Mouse (Mus musculus) kidney, adult 8-10 months (tissue): Measurements from ENCODE around the gene Lrrc56.
A peak's percentile ranks its signal among the peaks of the same experiment; 100 is the strongest.

Experiments used
- DNase-seq, 2 experiments: peaks; one replicate each; pipeline ENCODE4 v3.0.0; 2022

The Lrrc56 gene

DNA sequence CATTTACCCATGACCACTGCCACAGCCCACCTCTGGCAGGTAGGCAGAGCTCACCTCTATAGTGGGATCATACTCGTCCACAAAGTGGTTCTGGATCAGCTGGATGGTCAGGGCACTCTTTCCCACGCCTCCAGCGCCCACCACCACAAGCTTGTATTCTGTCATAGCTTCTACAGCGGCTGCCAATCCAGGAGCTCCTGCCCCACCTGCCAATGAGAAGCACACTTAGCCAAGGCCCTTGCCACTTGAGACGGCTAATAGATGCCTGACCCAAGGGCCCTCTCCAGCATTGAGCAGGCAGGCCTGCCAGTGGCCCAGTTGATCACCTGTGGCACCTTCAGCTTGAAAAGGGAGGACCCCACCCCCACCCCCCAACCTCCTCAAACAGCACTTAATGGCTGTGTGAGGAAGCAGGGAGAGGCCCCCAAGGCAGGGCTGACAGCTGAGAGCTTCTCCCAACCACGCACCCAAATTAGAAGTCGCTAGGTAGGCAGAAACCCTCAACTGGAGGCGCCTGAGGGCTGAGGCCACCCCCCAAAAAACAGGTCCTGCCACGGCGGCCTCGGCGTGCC, 1.1 kb upstream of the Lrrc56 start:
- DNase-seq, result no peak

DNA sequence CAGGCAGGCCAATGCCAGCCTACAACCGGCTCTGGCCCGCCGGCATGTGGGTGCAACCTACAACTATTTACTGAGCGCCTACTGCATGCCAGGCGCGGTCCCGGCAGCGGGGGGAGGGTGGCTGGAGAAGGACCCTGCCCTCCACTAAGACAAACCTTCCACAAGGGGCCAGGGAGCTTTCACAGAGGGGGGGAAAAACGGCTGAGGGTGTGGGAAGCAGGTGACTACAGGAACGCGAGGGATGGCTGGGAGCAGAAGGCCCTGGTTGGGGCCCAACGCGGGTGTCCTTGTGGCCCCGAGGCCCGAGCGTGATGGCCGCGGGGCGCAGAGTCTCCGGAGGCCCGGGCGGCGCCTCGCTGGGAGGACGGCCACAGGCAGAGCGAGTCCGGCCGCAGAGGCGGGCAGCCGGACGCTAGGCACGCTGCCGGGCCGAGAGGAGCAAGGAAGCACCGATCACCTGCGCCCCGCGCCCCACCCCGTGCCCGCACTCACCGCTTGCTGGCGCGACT, 555 bp upstream of the Lrrc56 start:
- peak; percentile 40 to 41 for DNase-seq

DNA sequence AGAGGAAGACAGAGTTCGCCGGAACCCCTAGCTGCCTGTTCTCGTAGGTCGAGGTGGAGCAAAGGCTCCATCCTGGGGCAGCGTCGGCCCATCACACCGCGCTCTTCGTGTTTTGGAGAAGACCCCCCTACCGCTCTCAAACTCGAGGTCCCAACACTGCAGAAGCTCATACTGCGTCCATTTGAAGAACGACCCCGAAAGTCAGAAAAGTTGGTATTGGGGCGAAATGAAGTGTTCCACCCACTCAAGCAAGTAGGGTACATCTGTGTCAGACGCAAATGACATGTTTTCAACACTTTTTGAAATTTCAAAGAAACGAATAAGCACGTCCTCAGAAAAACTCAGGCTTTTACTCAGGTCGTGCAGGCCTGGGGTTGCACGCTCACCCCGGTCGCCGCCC, 452 bp downstream of the Lrrc56 start:
- no peak for DNase-seq

DNA sequence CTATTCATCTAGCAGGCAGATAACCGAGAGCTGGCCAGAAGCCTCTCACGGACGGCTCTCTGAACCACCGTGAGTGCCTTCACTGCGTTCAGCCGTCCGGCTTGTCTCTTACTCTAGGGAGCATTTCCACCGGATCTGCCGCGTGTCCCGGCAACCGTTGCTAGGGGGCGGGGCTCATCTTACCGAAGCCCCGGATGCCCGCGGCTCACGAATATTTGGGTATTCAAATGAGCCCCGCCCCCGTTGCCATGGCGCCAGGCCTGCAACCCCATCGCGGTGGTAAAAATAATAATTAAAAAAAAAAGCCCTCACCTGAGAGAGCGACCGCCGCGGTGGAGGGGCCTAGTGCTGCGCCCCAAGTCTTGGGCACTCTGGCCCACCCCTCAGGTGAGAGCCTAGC, 873 bp downstream of the Lrrc56 start:
- peak; percentile 91 to 94 for DNase-seq

DNA sequence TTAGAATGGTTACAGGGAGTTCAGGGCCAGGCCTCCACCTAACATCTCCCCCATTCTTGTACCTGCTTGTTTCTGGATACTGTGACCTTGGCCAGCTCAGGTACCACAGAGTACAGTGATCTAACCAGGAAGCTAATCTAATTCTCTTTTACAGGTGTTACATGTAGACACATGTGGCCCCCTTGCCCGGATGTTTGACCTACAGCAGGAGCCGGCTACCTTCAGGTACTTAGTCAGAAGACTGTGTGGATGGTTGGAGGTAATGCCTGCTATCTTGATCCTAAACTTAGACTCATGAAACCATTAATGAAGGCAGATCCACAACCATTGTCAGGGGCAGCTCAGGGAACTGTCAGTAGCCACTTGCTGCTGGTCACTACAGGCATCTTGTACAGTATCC, 1.8 kb downstream of the Lrrc56 start:
- DNase-seq, result no peak

DNA sequence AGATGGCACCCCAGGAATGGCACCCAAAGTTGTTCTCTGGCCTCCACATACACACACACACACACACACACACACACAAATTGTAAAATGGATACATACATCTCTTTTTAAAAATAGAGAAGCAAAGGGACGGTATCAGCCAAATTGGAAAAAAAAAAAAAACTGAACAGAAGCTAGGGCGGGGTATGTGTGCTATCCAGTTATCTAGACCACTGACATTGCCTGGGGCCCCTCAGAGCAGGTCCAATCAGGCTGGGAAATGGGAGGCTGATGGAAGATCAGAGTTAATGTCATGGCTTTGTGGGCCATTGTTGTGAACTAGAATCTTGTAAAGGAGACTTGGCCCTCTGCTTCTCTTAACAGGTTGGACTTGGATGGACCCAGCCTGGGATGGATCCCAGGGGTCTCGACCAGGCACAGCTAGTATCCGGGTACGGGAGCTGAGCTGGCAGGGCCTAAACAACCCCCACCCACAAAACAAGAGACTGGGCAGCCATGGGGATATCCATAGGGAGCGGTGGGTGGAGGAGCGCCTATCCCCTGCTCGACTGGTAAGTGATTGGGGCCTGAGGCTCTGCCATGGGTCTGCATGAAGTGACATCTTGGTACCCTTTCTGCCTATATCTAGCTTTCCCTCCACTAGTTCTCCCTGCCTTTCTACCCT, 2.8 kb downstream of the Lrrc56 start:
- no peak for DNase-seq

DNA sequence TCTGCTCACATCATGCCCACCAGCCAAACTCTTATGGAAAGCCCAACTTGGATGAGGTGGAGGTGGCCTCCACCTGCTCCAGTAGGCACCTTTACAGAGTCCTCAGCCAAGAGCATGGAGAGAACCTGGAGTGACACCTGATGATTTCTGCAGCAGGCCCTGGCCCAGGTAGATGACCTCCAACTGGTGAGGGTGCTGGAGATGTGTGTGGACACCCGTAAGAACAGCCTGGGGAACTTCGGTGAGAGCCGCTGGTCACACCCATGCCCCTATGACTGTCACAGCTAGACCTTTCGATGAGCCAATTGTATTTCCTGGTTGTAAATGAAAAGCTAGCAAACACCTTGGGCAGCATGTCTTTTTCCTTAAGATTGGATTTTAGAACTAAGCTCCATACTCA, 4.2 kb downstream of the Lrrc56 start:
- DNase-seq, result no peak

DNA sequence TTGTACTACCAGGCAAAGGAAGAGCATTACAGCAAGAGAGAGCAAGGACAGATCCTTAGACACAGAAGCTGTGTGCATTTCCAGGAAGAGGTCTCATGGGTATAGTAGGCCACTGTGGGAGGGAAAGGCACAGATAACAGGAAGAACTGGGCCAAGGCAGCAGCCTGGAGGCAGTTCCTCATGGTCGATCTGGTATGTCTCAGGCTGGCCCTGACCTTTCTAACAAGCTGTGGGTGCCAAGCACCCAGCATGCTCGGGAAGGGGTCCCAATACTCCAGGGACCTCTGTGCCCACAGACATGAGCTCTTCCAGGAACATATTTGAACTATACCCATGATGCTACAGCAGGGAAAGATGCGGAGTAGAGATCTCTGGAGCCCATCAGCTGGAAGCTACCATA, 10.6 kb downstream of the Lrrc56 start:
- no peak for DNase-seq

DNA sequence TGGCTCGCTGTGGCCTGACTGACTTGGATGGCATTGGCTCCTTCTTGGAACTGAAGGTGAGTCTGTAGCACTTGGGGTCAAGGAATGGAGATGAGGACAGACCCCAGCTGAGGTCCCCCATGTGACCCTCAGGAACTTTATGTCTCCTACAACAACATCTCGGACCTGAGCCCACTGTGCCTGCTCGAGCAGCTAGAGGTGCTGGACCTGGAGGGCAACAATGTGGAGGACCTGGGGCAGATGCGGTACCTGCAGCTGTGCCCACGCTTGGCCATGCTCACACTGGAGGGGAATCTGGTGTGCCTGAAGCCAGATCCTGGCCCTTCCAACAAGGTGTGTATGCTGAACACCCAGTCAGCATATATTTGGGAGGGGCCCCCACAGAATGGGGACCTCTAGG, 11.5 kb downstream of the Lrrc56 start:
- DNase-seq, result no peak

DNA sequence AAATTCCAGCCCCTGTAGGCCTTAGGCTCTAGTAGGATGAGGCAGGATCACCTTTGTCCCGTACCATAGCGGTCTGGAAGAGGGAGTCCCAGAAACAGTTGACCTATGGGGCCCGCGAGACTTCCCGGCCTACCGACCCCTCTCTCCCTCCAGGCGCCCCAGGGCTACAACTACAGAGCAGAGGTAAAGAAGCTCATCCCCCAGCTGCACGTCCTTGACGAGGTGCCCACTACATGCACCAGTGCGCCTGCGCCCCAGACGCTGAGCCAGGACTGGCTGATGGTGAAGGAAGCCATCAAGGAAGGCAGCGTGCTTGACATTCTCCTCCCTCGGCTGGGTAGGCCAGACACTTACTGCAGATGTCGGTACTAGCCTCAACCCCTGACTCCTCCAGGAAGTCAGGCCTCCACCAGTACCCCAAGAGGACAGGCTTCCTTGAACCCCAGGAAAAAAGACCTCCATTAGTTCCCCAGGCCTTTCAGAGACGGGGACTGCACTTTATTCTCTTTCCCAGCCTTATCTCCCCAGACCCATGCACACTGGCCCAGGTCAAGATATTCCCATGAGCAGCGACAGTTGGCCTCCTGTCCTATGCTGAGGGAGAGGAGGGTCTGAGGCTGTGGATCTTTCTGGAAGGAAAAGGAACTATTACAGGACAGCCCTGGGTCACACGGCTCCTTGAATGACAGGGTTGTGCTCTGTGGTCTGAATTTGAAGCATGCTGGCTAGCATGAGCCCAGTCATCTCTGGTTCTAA, 12.4 kb downstream of the Lrrc56 start:
- DNase-seq, result no peak

DNA sequence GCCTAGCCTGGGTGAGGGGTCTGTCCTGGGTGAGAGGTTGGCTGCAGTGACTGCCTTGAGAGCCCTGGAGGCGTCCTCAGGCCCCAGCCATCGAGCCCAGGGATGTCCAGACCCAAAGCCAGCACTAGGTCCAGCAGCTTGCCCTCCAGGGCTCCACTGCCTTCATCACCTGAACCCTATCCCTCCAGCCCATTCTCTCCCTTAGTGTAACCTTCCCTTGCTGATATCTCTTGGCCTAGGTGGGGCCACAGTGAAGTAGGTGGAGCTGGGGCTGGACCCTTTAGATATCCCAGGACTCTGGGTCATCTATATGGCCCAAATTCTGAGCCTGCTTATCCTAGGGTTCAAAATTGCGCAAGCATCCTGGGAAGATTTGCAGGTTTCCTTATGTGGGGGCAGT, 15.6 kb downstream of the Lrrc56 start:
- no peak for DNase-seq

DNA sequence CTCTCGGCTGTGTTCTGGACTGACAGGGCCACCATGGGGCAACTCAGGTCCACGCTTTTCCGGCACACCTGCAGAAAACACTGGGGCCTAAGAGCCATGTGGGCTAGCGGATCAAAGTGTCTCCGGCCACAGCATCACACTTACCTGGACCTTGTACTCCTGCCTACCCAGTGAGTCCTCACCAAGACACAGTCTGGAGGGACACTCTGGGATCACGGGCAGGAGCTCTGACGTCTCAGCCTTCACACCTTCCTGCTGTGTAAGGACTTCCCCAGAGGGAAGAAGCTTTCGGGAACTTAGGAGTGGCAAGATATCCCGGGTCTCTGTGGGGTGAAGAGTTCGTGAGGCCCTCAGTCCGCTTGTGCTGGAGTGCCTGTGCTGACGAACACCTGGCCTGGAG, 16.2 kb downstream of the Lrrc56 start:
- DNase-seq, result no peak

DNA sequence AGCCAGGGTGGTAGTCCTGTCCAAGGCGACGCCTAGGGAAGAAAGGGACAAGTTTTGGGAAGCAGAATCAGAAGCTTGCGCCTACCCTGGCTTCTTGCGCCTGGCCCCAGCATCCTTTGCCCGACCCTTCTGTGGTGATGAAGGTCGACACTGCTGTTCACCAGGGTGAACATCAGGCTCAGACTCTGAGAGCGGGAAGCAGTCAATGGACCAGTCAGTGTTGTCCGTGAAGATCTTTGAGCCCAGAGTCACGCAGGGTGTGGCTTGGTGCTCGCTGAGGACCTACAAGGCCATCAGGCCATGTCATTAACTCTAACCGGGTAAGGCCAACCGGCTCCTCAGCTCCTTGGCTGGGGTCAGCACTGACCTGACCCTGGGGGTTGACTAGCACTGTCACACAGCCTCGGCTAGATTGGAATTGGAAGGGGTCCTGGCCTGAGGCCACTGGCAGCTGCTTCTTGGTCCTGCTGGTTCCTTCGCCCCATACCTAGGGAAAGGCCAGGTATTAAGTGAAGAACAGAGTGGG, 16.7 kb downstream of the Lrrc56 start:
- DNase-seq, result no peak

DNA sequence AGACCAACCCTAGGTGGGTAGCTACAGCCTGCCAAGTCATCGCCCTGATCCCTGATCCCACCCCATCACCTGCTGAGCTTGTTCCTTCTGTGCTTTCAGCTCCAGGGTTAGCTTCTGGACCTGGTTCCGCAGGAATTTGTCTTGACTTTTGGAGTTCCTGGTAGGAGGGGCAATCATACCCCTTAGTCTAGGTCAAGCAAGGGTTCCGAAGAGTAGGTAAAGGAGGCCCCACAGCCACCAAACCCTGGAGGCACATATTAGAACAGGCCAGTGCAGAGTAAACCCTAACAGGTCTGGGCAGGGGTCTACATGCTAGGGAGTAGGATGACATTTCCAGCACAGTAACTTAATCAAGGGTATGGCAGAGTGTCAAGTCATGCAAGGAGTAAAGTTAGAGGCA, 19.2 kb downstream of the Lrrc56 start:
- no peak for DNase-seq

DNA sequence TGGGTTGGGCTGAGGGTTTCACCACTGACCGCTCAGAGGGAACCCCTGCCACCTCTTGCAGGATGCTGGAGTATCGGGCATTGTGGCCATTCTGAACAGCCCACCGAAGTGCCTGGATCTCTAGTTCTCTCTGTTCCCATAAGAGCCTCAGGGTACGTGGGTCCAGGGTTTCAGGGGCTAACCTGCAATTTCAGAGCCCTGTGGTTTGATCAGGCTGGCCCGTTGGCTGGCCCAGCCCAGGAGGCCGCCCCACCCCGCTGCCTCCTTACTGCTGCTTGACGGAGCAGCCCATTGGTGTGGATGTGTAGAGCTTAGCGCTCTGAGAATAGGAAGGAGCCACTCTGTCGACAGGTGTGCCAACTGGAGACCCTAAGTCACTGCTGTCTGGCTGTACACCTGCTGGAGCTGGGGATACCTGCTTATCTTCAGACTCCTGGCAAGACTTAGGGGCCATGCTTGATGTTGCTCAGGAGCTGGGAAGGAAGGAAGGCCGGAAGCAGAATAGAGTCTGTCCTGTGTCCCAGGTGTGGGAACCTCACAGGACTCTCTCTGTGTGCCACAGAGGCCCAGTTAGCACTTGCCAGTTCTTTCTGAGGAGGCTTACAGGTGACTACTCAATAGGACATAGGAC, 19.8 kb downstream of the Lrrc56 start, which contains the start of gene Lmntd2:
Gene Lmntd2, minus strand, starts transcription at position 476 of the 631 bp plus-strand sequence.
- DNase-seq, result no peak

DNA sequence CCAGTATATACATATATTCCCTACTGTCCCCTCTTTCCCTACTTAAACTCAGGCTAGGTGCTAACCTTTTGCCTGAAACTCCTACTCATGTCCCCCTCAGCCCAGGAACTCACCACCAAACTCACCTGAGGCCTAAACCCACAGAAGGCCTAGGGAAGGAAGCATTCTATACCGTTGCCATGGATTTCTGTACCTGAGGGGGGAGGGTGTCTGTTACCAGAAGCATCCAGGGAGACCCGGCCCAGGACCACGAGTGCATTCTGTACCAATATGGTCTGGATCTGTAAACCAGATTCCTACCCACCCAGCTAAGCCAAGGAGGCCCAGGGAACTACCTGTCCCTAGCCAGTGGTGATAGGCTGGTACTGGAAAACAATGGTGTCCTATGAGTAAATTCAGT, 20.4 kb downstream of the Lrrc56 start:
- no peak for DNase-seq

DNA sequence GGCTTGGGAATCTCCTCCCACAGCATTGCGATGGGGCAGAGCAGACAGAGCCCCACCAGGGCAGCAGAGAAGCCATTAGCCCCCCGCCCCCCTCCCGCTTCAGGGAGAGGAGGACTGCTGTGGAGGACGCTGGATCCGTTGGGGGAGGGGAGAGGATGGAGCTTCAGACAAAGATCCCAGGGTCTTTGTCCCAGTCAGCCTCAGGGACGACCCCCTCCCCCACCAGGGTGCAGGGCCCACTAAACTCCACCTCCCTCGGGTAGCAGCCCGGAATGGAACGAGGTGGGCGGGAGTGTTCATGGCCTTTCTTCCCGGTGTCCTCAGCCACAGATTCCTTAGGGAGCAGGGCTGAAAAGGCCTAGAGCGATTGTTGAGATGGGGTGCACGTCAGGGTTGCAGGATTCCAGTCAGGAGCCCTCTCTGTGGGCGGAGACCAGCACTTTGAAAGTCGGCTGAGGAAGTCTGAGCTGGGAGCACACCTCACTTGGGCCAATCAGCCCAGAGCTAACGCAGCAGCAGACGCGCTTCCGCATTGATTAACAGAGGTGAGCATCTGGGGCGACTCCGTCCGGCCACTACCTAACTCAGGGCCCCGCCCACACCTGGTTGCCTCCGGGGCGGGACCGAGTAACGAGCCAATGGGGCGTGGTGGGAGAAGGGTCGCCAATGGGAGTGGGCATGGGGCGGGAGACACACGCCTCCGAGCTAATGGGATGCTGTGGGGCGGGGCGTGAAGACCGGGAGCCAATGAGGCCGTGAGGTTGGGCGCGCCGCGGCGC, 21.3 kb downstream of the Lrrc56 start, which contains the start of gene Rassf7:
Gene Rassf7, plus strand, starts transcription at position 760 of the 779 bp plus-strand sequence.
- peak; percentile 99 for DNase-seq

DNA sequence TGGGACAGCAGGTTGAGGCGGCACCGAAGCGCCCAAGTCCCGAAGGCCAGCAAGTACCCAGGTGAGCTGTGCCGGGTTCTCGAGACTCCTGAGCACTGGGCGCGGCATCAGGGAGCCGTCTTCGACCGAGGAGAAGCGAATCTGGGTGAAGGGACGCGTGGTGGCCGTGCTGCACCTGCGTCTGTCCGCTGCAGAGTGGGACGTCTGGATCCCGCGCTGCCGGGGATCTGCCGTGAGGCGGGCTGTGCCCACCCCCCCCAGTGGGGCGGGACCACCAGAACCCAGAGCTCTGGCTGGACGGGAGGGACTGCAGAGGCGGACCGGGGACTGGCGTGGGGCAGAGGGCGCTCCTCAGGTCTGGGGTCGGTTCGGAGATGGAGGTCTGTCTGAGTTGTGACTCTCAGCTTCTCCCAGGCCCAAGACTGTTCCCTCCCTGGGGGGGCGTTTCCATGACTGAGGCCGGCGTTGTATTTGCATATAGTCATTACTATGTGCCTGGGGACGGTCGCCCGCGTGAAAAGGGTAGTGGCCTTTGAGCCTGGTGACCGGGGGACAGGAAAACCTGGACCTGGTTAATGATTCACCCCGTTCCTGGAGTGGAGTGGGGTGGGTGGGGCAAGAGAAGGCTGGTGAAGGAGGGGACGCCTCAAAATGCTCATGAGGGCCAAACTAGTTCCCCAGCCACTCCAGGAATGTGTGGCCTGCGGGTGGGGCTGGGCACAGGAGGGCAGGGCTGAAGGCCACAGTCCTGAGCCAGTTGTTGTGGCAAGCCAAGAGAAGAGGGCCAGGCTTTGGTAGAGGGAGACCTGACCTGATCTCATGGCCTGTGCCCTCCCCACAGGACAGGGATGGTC, 22.1 kb downstream of the Lrrc56 start:
- peak; percentile 95 to 98 for DNase-seq

DNA sequence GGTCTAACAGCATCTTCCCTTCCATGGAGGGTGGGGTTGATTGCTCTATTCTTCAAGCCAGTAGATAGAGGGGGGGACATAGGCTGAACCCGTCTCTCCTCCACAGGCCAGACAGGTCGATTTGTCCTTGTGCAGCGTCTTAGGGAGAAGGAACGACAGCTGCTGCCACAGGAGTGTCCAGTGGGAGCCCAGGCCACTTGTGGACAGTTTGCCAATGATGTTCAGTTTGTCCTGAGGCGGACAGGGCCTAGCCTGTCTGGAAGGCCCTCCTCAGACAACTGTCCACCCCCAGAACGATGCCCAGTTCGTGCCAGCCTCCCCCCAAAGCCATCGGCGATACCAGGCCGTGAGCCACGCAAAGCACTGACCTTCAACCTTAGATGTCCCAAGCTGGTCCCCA, 22.9 kb downstream of the Lrrc56 start:
- no peak for DNase-seq

DNA sequence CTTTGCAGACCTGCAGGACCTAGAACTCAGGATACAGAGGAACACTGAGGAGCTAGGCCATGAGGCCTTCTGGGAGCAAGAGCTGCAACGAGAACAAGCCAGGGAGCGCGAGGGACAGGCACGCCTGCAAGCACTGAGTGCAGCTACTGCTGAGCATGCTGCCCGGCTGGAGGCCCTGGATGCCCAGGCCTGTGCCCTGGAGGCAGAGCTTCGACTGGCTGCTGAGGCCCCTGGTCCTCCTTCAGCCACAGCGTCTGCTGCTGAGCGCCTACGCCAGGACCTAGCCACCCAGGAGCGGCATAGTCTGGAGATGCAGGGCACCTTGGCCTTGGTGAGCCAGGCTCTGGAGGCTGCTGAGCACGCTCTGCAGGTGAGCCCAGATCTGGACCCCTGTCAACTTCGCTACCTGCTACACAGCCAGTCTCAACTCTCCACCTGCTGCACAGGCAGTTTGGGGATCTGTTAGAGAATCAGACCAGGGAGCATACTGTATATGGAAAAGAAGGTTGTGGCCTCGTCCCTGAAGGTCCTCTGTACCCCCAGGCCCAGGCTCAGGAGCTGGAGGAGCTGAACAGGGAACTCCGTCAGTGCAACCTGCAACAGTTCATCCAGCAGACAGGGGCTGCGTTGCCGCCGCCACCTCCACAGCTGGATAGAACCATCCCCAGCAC, 23.5 kb downstream of the Lrrc56 start:
- DNase-seq, result no peak

DNA sequence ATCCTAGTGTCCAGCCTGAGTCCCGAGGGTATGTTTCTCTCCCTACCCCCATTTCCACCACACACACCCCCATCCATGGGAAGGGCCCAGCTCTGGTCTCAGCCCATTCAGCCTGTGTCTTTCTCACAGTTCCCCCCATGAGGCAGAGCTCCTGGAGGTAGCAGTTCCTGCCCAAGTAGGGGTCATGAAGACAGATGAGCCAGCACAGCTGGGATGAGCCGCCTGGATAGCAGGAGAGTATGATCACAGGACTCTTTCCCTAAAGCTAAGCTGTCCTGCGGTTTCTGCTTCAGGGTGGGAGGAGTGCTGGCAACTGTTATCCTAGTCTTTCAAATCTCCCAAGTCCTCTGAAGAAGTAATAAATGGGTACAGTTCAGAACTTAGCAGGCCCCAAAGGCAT, 24.2 kb downstream of the Lrrc56 start:
- no peak for DNase-seq
